Mouse (Mus musculus) layer of hippocampus, adult 8-10 months (tissue): ENCODE results near the gene Cul7. TPM values are rescaled to one million over a fixed set of nuclear protein-coding genes. Genes with fewer than 3 reads are reported as not detected.

Experiments used
- DNase-seq, 2 experiments: peaks; one replicate each; pipeline ENCODE4 v3.0.0; 2022; ENCODE audit warnings: low spot score in 2 of 2
- total RNA-seq, 4 experiments: library from RNA; stranded (reverse); gene quantifications; 2 replicates each; pipeline ENCODE4 v1.2.4; 2022

Gene Cul7
- 10 to 100 TPM; 22.6 to 26.4 (median 23.4) TPM for total RNA-seq

GRCm38 (mm10) chr17:46650232-46651031, at the start of gene Cul7:
Gene Cul7, plus strand, starts transcription at chr17:46650337.
- peak; percentile 83 to 88 for DNase-seq

- no peak for DNase-seq
Observed at GRCm38 (mm10) chr17:46600569-46600968, 49.6 kb upstream of the Cul7 start.

GRCm38 (mm10) chr17:46602212-46602611, 47.9 kb upstream of the Cul7 start:
- no peak for DNase-seq

- no peak for DNase-seq
Observed at GRCm38 (mm10) chr17:46603229-46603628, 46.9 kb upstream of the Cul7 start.

- DNase-seq = no peak
Observed at GRCm38 (mm10) chr17:46605126-46605525, 45.0 kb upstream of the Cul7 start.

GRCm38 (mm10) chr17:46605987-46606386, 44.1 kb upstream of the Cul7 start:
- DNase-seq = no peak

GRCm38 (mm10) chr17:46609721-46610514, 40.2 kb upstream of the Cul7 start:
- DNase-seq = no peak

- no peak for DNase-seq
Observed at GRCm38 (mm10) chr17:46611316-46611715, 38.8 kb upstream of the Cul7 start.

GRCm38 (mm10) chr17:46612189-46612588, 37.9 kb upstream of the Cul7 start:
- DNase-seq = no peak

GRCm38 (mm10) chr17:46612820-46613219, 37.3 kb upstream of the Cul7 start:
- no peak for DNase-seq

- DNase-seq = no peak
Observed at GRCm38 (mm10) chr17:46613229-46613628, 36.9 kb upstream of the Cul7 start.

- no peak for DNase-seq
Observed at GRCm38 (mm10) chr17:46617799-46618198, 32.3 kb upstream of the Cul7 start.

- no peak for DNase-seq
Observed at GRCm38 (mm10) chr17:46618394-46618768, 31.8 kb upstream of the Cul7 start.

- DNase-seq = no peak
Observed at GRCm38 (mm10) chr17:46618769-46619682, 31.1 kb upstream of the Cul7 start.

- DNase-seq = no peak
Observed at GRCm38 (mm10) chr17:46619683-46620357, 30.3 kb upstream of the Cul7 start.

- peak in 1 of 2 experiments; percentile 60 for DNase-seq
Observed at GRCm38 (mm10) chr17:46621324-46621723, 28.8 kb upstream of the Cul7 start.

GRCm38 (mm10) chr17:46622269-46622668, 27.9 kb upstream of the Cul7 start:
- no peak for DNase-seq

- DNase-seq = no peak
Observed at GRCm38 (mm10) chr17:46623819-46624557, 26.1 kb upstream of the Cul7 start.

- DNase-seq = no peak
Observed at GRCm38 (mm10) chr17:46624598-46624997, 25.5 kb upstream of the Cul7 start.

- no peak for DNase-seq
Observed at GRCm38 (mm10) chr17:46627409-46627808, 22.7 kb upstream of the Cul7 start.
